Mouse (Mus musculus) thymus, adult 2 months (tissue): ENCODE measurements at regions not wholly inside any gene's neighbourhood (a gene's known extent, or its start where the extent isn't known, plus 50 kb on each side); places are given as distances from the start of the nearest gene placed in this dataset.

Experiments used
- CTCF ChIP-seq: fragments of 200-500 bp; IDR thresholded peaks from 2 replicates; pipeline ENCODE4 v1.5.1; 2012; ENCODE audit warnings: mild to moderate bottlenecking, control low read depth, low read length, moderate library complexity, borderline replicate concordance; ENCODE audit not compliant: control insufficient read depth, poor library complexity, insufficient read depth; ENCODE audit errors: extremely low read depth
- POLR2A ChIP-seq: fragments of 200-500 bp; IDR thresholded peaks from 2 replicates; pipeline ENCODE4 v1.6.1; 2012; ENCODE audit warnings: mild to moderate bottlenecking, low read length, control low read depth, moderate library complexity; ENCODE audit not compliant: control insufficient read depth, poor library complexity, insufficient read depth; ENCODE audit errors: extremely low read depth

DNA sequence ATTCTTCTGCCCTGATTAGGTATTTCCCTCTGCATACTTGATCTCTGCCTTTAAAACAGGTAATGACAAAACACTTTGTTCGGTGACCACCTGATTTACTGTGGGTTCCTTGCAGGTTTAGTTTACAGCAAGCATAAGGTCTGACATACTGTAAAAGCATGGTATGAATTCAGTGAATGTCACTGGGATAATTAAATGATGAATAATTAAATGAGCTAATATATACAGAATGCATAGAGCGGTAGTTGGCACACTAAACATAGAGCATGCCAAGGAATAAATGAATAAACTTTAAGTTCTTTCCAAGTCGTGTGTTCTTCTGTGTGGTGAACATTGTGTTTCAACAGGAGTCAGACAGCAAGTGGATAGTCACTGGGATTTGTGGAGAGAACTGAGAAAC lies 51.9 kb upstream of the Dpt start:
- TF ChIP-seq POLR2A (no peak), CTCF (no peak)
